Mouse (Mus musculus): Measurements from ENCODE around the gene Net1. TPM values are rescaled to one million over a fixed set of nuclear protein-coding genes. Genes with fewer than 3 reads are reported as not detected.

Gene Net1
- polyA plus RNA-seq (2012; rRNA removed; ENCODE audit: low replicate concordance) = 39.4 and 52.6 TPM in 2 replicates

GRCm38 (mm10) chr13:3917571-3918311 is at the start of gene Net1, which contains the start of gene Tubal3:
Net1 (minus strand) TSS chr13:3918220.
Tubal3 (plus strand) TSS chr13:3918274.

GRCm38 (mm10) chr13:3945249-3945648 is 27.2 kb upstream of the Net1 start, which contains the start of gene Ucn3:
Ucn3 (minus strand) TSS chr13:3945349.

GRCm38 (mm10) chr13:3853648-3854333 is 64.2 kb downstream of the Net1 start, which contains the start of gene Calm5:
Calm5 (plus strand) TSS chr13:3854173.

GRCm38 (mm10) chr13:3837312-3837807 is 80.7 kb downstream of the Net1 start, which contains the start of gene Calm4:
Calm4 (plus strand) TSS chr13:3837757.

Other genes starting within 250 kb of the Net1 start
- 0.10 and 0.22 TPM in 2 replicates for gene Calml3, start 113.9 kb downstream of the Net1 start, polyA plus RNA-seq (2012; rRNA removed; ENCODE audit: low replicate concordance)
- gene Calm4, start 80.5 kb downstream of the Net1 start, polyA plus RNA-seq (2012; rRNA removed; ENCODE audit: low replicate concordance) = not detected in 2 replicates
- not detected in 2 replicates for gene Calm5, start 64.0 kb downstream of the Net1 start, polyA plus RNA-seq (2012; rRNA removed; ENCODE audit: low replicate concordance)
- 0.09 TPM in 1 of 2 replicates, not detected in the other for gene Tubal3, start 54 bp upstream of the Net1 start, polyA plus RNA-seq (2012; rRNA removed; ENCODE audit: low replicate concordance)
- not detected in 2 replicates for gene Ucn3, start 27.1 kb upstream of the Net1 start, polyA plus RNA-seq (2012; rRNA removed; ENCODE audit: low replicate concordance)
- gene Akr1c14, start 130.8 kb upstream of the Net1 start, polyA plus RNA-seq (2012; rRNA removed; ENCODE audit: low replicate concordance) = 6.4 and 20.7 TPM in 2 replicates
- gene Akr1c18, start 232.4 kb upstream of the Net1 start, polyA plus RNA-seq (2012; rRNA removed; ENCODE audit: low replicate concordance) = 0.33 and 0.50 TPM in 2 replicates